Comparison of ENCODE assay signal across 21 mouse cellular contexts in genomic region chr16:89825875-89826274, GRCm38 (mm10).
A peak's percentile ranks its signal among the peaks of the same experiment; 100 is the strongest.
DNase-seq lines count a peak whose midpoint lies in the region; ATAC-seq lines count a peak whose summit lies in the region.
"Had no signal": no experiment of that assay in that cellular context is flagged by ENCODE, and none has a peak within 500 bp of the region (broad histone marks: within the 10 kb centered on the region; RNA-seq: fewer than 3 reads in every experiment).

No protein-coding gene starts in this region.

- H3K9ac ChIP-seq in heart, embryonic 13.5 days, result peak overlapping the region; percentile 30; the same call in 1 of the 2 replicates
- H3K9ac ChIP-seq in liver, embryonic 13.5 days, result no peak overlapping the region
- H3K9ac ChIP-seq in liver, embryonic 12.5 days, result no peak overlapping the region
- H3K9ac ChIP-seq: forebrain, embryonic 15.5 days; heart, embryonic 15.5 days; limb, embryonic 13.5 days; liver, embryonic 14.5 days; midbrain, embryonic 13.5 days had no signal

- no peak for DNase-seq in heart, adult 11 months
- no peak for DNase-seq in liver, embryonic 13.5 days
- peak; percentile 68 for DNase-seq in CD4-positive, CD25-positive, alpha-beta regulatory T cell, adult 2 months (ENCODE audit: low read depth, low spot score)
- no peak for DNase-seq in spleen, postnatal 4 days (ENCODE audit: low spot score in 2 of 2)
- DNase-seq: adrenal gland, postnatal 25 days; B cell, adult 2 months; cerebellum, adult 9-10 months; gastrocnemius, postnatal 25 days; kidney, adult 9 months; kidney, postnatal 36 days; layer of hippocampus, postnatal 36 days had no signal

- 23% methylated on average over 12 of the region's 12 CpGs for WGBS in heart, embryonic 13.5 days
- WGBS in liver, embryonic 13.5 days (ENCODE audit: insufficient replicate concordance), result 15% methylated on average over 12 of the region's 12 CpGs
- 21% methylated on average over 12 of the region's 12 CpGs for WGBS in liver, embryonic 12.5 days (ENCODE audit: insufficient replicate concordance)

- H3K4me1 ChIP-seq in heart, embryonic 13.5 days, result peaks cover 55% of the 10 kb centered on the region
- peaks cover 36% of the 10 kb centered on the region for H3K4me1 ChIP-seq in liver, embryonic 13.5 days (replicated peaks)
- peaks cover 50% of the 10 kb centered on the region for H3K4me1 ChIP-seq in liver, embryonic 12.5 days

- H3K27ac ChIP-seq in heart, embryonic 13.5 days (replicated peaks), result no peak overlapping the region
- no peak overlapping the region for H3K27ac ChIP-seq in liver, embryonic 13.5 days
- no peak overlapping the region for H3K27ac ChIP-seq in liver, embryonic 12.5 days
- H3K27ac ChIP-seq: forebrain, embryonic 15.5 days; heart, embryonic 15.5 days; hindbrain, postnatal 0 days; limb, embryonic 13.5 days; liver, embryonic 14.5 days; midbrain, embryonic 13.5 days had no signal

- H3K36me3 ChIP-seq in heart, embryonic 13.5 days, result peaks cover 6% of the 10 kb centered on the region; the same call in 1 of the 2 replicates
- H3K36me3 ChIP-seq in liver, embryonic 13.5 days, result no peaks in the 10 kb centered on the region
- H3K36me3 ChIP-seq in liver, embryonic 12.5 days, result peaks cover under 1% of the 10 kb centered on the region; the same call in 1 of the 2 replicates
- H3K36me3 ChIP-seq: heart, embryonic 15.5 days had no signal

- H3K9me3 ChIP-seq in heart, embryonic 13.5 days, result peaks cover under 1% of the 10 kb centered on the region; the same call in 1 of the 2 replicates
- no peaks in the 10 kb centered on the region for H3K9me3 ChIP-seq in liver, embryonic 13.5 days (replicated peaks)
- no peaks in the 10 kb centered on the region for H3K9me3 ChIP-seq in liver, embryonic 12.5 days (replicated peaks)
- H3K9me3 ChIP-seq: forebrain, embryonic 15.5 days; heart, embryonic 15.5 days; limb, embryonic 13.5 days; midbrain, embryonic 13.5 days had no signal

- 0 out of 2 replicates have a peak, but pooled peaks have one; percentile 39 for ATAC-seq in heart, embryonic 13.5 days (ENCODE audit: extremely low read depth, insufficient number of reproducible peaks, low FRiP score, low TSS enrichment)
- peak; percentile 37; the same call in 1 of the 2 replicates for ATAC-seq in liver, embryonic 13.5 days (ENCODE audit: low read depth)
- no peak for ATAC-seq in liver, embryonic 12.5 days
- ATAC-seq in activated CD4-positive, CD25-positive, alpha-beta regulatory T cell, adult 4 months, result peak; percentile 80
- no peak for ATAC-seq in granulocyte monocyte progenitor cell, adult 5-6 weeks (replicated peaks; ENCODE audit: poor library complexity, severe bottlenecking)
- ATAC-seq: forebrain, embryonic 15.5 days; hindbrain, postnatal 0 days; midbrain, embryonic 13.5 days had no signal

- no peaks in the 10 kb centered on the region for H3K27me3 ChIP-seq in heart, embryonic 13.5 days (replicated peaks)
- H3K27me3 ChIP-seq in liver, embryonic 13.5 days, result no peaks in the 10 kb centered on the region
- H3K27me3 ChIP-seq in liver, embryonic 12.5 days (replicated peaks), result no peaks in the 10 kb centered on the region
- H3K27me3 ChIP-seq: forebrain, embryonic 15.5 days; heart, embryonic 15.5 days; limb, embryonic 13.5 days; midbrain, embryonic 13.5 days had no signal

- 0 out of 2 replicates have a peak overlapping the region, but pooled peaks have one; percentile 11 for H3K4me2 ChIP-seq in heart, embryonic 13.5 days
- H3K4me2 ChIP-seq in liver, embryonic 13.5 days, result no peak overlapping the region
- H3K4me2 ChIP-seq in liver, embryonic 12.5 days, result no peak overlapping the region
- H3K4me2 ChIP-seq: forebrain, embryonic 15.5 days; heart, embryonic 15.5 days; limb, embryonic 13.5 days; midbrain, embryonic 13.5 days had no signal

- no peak overlapping the region for H3K4me3 ChIP-seq in heart, embryonic 13.5 days
- no peak overlapping the region for H3K4me3 ChIP-seq in liver, embryonic 13.5 days (replicated peaks)
- no peak overlapping the region for H3K4me3 ChIP-seq in liver, embryonic 12.5 days
- H3K4me3 ChIP-seq: forebrain, embryonic 15.5 days; heart, embryonic 15.5 days; limb, embryonic 13.5 days; midbrain, embryonic 13.5 days had no signal

Comparison
In these comparisons a context has a peak if more than half of its experiments do, and no peak if none do; other contexts are left out.
1. ATAC-seq: peak in heart, embryonic 13.5 days (single experiment), liver, embryonic 13.5 days (single experiment) and activated CD4-positive, CD25-positive, alpha-beta regulatory T cell, adult 4 months (single experiment); none in liver, embryonic 12.5 days (single experiment) and granulocyte monocyte progenitor cell, adult 5-6 weeks (single experiment).